Mouse (Mus musculus): ENCODE results near the gene Mrpl52.

Mrpl52 gene

DNA sequence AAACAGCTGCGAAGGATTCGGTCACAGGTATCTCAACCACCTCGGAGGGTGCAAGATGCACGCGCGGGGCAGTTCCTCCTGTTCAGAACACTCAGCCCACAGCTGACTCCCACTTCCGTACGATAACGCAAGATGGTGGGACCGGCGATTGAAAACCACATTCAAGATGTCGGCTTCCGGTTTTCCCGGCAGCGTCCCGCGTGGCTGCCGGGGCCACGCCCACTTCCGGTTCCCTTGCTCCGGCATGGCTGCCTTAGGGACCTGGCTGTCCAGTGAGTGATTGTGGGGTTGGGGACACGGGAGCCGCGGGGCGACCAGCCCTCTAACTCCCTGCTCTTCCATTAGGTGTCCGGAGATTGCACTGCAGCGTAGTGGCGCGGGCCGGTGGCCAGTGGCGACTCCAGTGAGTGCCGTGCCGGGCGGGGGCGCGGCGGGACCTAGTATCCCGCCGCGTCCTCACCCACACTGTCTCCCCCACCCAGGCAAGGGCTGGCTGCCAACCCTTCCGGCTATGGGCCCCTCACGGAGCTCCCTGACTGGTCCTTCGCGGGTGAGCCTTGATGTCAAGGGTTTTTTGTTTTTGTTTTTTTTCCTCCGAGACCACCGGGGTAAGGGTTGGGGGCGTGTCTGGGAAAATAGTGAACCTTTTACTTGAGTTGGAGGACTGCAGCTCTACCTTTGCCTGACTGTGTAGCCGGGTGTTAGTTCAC is at the start of gene Mrpl52:
Gene Mrpl52, plus strand, starts transcription at position 221 of the 710 bp plus-strand sequence.
- peak; percentile 94 for DNase-seq (ENCODE audit: low spot score)

DNA sequence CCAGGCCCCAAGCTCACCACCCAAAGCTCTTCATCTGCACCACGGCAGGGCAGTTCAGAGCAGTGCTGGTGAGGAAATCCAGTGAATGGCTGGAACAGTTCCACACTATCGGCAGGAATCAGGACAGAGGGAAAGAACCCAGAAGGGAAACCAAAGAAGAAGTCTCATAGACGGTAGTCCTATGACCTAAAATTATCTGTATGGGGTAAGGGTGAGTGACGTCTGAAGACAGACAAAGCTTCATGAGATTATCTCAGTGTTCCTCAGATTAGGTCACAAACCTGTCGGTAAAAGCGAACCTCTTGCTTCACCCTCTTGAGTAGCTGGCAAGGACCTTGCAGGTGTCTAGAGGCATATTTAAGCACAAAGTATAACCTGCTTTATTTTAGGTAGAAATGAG is 49.5 kb upstream of the Mrpl52 start:
- DNase-seq (ENCODE audit: low spot score) = no peak

DNA sequence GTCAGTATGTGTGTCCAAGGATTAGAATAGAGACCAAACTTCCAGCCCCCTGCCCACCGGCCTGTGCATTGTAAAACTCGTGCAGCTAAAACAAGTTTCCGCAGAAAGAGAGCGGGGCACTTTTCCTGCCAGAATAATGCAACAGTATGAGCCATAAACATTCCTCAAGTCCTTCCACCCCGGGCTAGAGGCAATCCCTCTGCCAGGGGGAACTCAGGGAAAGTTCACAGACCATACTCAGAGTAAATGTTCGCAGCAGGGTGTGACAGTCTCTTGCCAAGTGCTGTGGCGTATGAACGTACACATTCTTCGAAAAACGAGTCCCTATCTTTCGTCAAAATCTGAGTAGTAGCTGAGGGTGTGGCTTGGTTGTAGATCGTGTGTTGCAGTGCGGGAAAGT is 47.1 kb upstream of the Mrpl52 start:
- DNase-seq (ENCODE audit: low spot score) = no peak

DNA sequence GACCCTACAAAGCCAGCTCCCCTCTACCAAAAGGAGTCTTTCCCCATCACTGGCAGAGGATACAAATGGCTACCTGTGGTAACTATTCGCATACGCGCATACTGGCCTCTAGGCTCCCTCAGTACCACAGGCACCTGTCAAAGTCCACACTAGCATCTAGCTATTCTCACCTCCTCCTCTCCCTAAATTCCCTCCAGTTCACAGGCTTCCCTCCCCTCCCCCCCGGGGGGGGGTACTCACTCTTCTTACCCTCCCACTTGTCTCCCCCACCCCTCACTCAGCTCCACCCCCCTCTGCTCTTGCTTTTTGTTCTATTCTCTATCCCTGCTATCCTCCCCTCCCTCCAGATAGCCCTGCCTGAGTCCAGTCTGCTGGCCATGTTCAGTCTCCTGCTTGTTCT is 46.1 kb upstream of the Mrpl52 start:
- no peak for DNase-seq (ENCODE audit: low spot score)

DNA sequence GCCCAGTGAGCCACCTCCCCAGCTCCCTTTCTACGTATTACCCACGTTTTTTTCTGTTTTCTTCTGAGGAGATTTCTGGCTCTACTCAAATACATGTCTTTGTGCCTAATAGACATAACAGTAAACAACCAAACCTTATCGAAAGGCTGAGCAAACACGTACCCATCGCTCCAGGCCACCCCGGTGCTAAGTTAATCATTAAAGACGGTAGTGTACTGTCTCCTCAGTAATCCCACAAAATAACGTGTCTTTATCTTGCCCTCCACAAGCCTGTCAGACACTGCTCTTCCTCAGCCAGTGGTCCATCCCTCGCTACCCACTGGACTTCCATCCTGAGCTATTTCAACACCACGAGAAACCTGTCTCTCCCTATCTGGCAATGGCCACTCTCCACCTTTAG is 44.9 kb upstream of the Mrpl52 start:
- DNase-seq (ENCODE audit: low spot score) = no peak

DNA sequence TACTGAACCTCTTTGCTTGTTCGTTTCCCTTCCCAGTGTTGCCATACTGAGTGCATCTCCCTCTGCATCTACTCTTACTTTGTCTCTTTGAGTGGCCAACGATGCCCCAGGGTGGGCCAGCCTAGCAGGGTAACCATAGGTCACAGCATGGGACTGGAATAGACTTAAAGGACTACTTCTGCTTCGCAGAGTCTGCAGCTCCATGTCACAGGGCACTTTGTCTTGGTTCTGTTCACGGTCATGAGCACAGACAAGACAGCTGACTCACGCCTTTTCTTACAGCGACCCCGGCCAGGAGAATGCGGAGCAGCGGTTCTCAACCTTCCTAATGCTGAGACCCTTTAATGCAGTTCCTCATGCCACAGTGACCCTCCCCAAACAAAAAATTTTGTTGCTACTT is 44.1 kb upstream of the Mrpl52 start:
- no peak for DNase-seq (ENCODE audit: low spot score)

DNA sequence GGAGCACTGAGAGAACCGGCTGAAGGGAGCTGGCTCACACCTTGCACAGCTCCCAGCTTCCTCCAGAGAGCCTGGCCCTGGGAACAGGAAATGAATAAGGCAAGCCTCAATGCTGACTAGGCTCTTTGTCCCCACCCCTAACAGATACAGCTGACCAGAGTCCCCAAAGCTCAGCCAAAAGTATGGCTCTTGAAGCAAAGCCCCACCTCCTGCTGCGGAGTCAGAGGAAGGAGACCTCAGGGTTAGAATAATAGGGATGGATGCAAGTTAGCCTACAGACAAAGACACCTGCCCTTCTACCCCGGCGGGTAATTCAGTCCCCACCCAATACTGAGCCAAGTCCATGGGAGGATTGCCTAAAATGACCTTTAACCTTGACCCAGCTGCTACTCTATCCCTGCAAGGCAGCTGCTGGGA is 43.3 kb upstream of the Mrpl52 start:
- no peak for DNase-seq (ENCODE audit: low spot score)

DNA sequence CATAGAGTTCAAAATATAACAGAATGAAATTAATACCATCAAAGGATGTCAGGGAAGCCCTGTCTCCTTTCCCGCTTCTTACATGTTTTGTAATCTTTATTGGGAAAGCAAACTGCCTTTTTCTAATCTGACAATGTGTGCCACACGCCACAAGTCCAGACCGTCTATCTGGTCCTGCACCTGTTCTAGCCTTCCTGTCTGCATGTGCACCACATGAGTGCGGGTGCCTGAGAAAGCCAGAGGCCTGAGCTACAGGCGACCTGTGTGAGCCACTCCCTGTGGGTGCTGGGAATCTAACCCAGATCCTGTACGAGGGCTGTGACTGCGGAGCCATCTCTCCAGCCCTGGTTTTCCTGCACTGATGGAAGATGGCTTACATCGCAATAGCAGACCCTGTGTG is 42.3 kb upstream of the Mrpl52 start:
- DNase-seq (ENCODE audit: low spot score) = no peak

DNA sequence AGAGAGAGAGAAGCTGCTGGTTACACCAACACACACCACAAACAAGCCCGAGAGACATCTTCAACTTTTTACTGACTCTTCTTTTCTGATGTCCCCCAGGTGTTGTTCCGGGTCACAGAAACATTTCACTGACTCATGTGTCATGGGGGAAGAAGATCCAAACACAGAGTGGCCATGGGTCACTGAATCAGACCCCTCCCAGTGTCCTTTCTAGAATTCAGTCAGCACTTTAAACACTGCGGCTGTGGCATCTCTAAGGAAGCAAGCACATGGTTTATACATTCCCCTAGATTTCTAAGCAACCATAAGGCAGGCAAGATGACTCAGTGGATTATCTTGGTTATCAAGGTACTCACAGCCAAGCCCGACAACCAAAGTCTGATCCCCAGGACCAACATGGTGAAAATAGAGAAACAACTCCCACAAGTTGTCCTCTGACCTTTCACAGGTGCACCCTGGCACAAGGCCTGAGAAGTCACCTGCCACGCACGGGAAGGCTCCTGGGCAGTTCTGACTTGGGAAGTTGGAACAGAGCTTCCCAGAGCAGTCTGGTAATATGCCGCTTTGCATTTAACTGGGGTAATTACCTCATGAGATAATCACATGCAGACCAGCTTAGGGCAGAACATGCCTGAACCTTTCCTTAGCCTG is 40.6 kb upstream of the Mrpl52 start:
- no peak for DNase-seq (ENCODE audit: low spot score)

DNA sequence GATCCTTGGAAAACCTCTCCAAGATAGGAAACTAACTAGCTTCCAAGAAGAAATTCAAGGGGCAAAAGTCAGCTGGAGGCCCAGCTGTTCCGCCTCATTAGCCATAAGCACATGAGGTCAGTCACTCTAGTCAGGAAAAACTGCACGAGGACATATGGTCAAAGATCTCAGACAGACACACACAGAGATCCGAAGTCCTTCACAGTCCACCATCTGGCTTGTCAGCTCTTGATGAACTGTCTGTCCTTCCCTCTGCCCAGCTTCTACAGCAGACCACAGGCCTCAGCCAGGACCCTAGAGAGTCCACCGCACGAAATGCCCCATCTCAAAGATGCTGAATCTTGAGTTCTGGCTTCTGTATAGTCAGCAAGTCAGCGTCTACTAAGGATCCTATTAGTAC is 39.2 kb upstream of the Mrpl52 start:
- DNase-seq (ENCODE audit: low spot score) = no peak

DNA sequence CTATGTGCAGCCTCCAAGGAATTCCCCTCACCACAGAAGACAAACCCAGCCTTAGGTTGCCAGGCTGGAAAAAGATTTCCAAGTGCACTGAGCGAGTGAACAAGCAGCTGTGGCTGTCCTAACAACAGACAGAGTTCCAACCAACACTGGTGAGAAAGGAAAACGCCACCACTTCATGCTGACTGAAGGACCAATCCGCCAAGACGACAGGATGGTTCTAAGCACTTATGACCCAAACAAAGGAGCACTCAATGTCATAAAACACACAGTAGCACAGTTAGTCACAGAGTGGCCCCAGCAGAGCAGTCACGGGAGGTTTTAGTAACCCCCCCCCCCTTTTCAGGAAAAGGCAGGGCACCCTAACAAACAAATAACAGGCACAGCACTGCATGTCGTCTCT is 35.9 kb upstream of the Mrpl52 start:
- DNase-seq (ENCODE audit: low spot score) = no peak

DNA sequence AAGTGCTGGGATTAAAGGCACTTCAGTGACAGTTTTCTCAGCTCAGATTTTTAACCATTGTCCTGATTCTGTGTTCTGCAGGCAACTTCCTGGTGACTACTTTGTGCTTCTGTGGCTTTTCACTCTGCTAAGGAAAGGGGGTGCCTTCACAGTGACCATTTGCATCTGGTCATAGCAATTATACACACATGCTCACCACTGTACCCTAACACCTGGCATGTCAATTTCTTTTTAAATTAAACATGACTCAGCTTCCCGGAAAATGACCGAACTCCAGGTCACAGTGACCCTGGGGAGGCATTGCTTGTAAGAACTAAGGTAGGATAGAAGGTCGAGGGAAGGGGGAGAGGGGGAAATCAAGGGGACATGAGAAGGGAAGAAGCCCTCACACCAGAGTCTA is 32.9 kb upstream of the Mrpl52 start:
- DNase-seq (ENCODE audit: low spot score) = no peak

DNA sequence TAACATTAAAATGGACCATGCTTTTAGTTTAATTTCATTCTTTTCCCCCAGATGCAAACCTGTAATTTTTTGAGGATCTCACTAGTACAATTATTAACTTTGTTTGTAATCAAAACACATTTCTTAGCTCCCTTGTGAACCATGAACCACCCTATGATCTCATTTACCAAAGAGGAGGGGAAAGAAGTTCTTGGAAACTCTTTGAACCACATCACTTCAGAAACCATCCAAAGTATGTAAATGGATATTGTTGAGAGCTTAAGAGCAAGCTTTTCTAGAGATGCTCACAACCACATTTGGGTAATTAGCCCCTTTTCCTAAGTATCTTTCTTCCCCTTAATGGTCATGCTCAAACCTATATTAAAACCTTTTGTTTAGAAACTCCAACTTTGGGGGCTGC is 32.4 kb upstream of the Mrpl52 start:
- DNase-seq (ENCODE audit: low spot score) = no peak

DNA sequence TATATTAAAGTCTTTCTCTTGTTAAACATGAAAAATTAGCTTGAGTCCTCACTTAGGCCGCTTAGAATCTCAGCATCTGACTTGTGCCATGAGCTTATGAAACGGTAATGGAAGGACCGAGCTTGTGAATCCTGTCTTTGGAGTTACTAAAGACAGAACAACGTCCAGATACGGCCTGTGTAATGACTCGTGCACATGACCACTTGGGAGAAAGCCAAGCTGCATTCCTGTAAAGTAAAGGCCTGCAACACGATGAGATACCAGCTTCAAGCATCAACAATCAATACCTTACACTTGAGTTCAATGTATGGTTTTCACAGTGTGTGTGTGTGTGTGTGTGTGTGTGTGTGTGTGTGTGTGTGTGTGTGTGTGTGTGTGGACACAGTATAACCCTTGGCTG is 30.0 kb upstream of the Mrpl52 start:
- no peak for DNase-seq (ENCODE audit: low spot score)

DNA sequence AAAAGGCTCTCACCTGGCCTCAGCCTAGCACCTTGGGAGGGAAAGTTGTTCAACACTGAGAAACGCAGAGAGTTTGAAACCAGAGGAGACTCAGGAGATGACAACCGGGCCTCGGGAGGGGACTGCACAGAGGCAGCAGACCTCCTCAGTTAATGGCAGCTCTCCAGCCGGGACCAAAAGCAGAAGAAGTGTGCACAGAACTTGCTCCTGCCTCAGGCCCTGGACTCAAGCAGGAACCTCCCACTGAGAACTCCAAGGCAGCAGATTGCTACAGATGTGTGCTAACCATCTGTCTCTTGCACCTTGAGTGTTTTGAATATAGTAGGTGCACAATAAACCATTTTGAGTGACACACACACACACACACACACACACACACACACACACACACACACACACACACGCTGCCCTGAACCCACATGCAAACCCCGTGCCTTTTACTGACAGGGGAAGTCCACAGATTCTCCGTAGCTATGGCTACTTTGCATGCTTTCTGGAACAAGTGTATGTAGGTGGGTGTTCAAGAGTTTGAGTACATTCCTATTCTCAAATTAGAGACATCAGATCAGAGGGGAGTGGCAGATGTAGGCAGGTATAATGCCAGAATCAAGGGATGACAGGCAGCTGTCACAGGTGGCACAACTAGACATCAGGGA is 28.7 kb upstream of the Mrpl52 start:
- no peak for DNase-seq (ENCODE audit: low spot score)

DNA sequence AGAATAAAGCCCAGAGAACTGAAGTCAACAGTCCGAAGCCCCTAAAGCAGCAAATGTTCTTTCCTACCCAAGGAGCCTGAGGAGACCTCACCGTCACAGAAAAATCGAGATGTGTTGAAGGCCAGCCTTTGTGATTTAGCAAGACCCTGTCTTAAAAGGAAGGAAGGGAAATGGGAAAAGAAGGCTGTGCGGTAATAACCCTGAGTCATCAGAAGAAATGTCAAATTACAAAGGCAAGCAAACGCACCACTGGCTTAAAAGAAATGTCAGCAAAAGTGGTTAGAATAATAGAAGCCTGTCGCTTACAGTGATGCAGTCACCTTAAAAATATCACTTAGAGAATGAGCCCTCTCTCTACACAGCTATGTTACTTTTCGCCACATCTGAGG is 28.2 kb upstream of the Mrpl52 start:
- DNase-seq (ENCODE audit: low spot score) = no peak

DNA sequence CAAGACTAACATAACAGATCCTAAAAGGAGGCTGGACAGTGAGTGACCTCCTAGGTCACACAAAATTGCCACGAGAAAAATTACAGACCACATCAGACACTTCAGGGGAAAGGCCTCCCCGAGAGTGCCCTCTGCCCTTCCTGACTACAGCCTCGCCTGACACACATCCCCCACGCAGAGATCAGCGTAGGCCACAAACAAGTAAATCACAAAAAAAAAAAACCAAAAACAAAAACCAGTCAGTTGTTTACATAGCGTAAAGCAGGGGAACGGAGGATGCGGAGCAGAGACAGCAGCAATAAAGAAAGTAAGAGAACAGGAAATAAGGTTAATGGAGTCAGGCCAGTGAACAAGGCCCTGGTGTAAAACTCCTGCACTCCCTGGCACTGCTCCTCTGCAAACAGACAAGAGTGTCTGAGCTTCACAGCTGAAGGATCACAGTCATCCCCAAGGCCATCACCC is 27.8 kb upstream of the Mrpl52 start:
- DNase-seq (ENCODE audit: low spot score) = no peak

DNA sequence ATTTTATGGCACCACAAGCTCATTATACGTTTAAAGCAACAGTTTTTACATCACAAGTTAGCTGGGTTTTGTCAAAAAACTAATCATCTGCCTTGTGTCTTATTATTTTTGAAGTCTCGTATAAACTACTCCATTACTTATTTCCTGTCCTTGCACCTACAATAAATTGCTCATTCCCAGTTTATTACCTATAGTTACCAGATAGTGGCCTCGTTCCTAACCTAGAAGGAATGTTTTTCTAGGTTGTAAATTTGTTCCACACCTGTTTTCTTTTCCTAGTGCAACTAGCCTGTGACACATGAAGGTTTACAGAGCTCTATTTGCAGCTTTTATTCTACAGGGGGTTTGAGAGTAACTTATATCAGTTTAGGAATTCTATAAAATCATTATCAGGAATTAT is 25.0 kb upstream of the Mrpl52 start:
- no peak for DNase-seq (ENCODE audit: low spot score)

DNA sequence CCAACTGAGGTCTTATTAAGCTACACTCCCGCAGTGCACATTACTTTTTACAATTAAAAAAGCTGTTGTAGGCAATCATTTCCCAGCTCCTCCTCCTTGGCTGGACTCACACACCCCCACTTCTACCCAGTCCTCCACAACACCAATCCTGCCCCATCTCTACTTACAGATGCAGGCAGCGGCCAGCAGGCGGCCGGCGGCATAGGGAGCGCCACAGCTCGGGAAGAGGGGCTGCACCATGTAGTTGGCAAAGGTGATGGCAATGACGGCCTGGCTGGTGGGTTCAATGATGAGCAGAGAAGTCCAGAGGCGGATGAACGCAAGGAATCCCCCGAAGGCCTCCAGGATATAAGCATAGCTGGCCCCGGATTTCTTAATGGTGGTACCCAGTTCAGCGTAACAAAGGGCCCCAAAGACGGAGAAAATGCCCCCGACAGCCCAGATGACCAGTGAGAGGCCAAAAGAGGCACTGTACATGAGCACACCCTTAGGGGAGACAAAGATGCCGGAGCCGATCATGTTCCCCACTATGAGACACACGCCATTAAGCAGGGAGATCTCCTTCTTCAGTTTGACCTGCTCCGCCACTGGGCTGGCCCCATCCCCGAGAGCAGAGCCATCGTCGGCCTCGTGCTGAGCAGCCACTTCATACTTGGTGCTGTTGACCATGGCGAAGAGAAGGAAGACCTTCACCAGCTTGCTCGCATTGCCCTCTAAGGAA is 18.2 kb upstream of the Mrpl52 start:
- no peak for DNase-seq (ENCODE audit: low spot score)

DNA sequence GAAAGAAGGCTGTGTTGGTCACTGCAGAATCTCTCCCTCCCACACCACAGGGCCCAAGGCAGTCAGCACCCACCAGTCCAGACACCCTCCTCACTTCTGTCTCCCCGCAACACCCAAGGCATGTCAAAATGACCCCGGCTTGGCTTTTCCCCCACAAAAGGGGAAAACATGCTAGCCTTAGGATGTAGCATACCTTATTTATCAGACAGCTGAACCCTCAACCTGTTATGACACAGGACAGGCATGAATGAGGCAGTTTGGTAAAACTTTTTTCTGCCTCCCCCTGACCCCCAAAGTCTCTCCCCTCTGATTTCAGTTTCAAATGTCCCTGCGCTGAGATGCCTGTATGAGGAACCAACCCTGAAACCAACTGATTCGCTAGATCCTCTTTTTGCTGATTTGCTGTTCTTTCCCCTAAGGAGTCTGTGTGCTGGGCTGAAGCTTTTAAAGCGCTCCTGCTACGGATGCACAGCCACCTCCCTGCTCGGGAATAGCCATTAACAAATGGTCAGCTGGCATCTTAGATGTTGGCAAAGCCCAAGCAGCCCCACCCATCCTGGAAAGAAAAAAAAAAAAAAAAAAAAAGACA is 17.6 kb upstream of the Mrpl52 start:
- no peak for DNase-seq (ENCODE audit: low spot score)

DNA sequence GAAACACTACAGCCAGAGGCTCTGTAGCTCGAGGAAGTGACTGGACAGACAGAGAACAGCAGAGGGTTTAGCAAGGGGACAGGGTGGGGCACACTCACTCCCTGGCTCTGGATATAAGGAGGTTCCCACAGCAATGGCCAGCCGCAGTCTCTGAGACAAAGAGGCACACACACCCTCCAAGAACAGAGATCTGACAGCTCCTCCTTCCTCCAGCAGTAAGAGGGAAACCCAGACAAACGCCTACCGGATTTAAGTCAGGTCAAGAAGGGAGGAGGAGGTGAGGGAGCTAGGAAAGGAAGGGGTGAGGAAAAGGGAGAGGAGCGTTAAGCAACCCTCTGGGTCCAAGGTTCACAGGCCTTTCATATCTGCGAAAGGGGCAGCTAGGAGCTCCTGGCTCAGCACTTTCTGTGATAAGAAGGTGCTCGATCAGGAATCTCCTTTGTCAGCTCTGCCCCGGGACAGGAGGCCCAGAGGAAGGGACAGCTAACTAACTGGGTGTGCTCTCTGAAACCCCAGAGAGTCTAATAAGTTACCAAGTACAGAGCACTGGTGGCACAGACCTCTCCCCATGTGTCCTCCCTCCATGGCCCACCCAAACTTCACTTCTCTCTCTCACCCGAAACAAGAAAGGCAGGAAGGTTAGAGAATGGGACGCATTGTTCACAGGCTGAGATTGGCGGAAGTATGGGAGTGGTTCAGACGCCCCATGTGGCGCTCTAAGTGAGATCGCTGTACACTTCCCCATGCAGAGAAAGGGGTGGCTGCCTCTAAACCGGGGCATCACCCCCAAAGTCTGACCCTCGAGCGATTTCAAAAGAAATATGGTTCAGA is 16.5 kb upstream of the Mrpl52 start:
- peak; percentile 34 for DNase-seq (ENCODE audit: low spot score)

Measured in urinary bladder, postnatal 14 days (tissue).